Mouse (Mus musculus) kidney, adult 2 months (tissue): Measurements from ENCODE around the gene Ppp1r17. TPM values are rescaled to one million over a fixed set of nuclear protein-coding genes. Genes with fewer than 3 reads are reported as not detected.

Experiments used
- DNase-seq: peaks from one replicate; pipeline ENCODE4 v3.0.0; 2021
- H3K27ac ChIP-seq: fragments of 200-500 bp; 2 replicates; pipeline ENCODE4 v1.5.1; 2012; ENCODE audit warnings: low read depth, low read length, control low read depth, inconsistent platforms; ENCODE audit not compliant: insufficient read depth
- H3K27me3 ChIP-seq: fragments of 200-500 bp; replicated peaks from 2 replicates; pipeline ENCODE4 v1.6.1; 2012; ENCODE audit warnings: mild to moderate bottlenecking, moderate library complexity, low read length, inconsistent platforms; ENCODE audit not compliant: control insufficient read depth, insufficient read depth
- H3K36me3 ChIP-seq: fragments of 200-500 bp; 2 replicates; pipeline ENCODE4 v1.6.1; 2012; ENCODE audit warnings: mild to moderate bottlenecking, moderate library complexity, low read length, inconsistent platforms; ENCODE audit not compliant: control insufficient read depth, insufficient read depth
- H3K4me1 ChIP-seq: fragments of 200-500 bp; 2 replicates; pipeline ENCODE4 v1.6.1; 2011; ENCODE audit warnings: low read length; ENCODE audit not compliant: control insufficient read depth, insufficient read depth
- H3K4me3 ChIP-seq: fragments of 200-500 bp; 2 replicates; pipeline ENCODE4 v1.5.1; 2011; ENCODE audit warnings: mild to moderate bottlenecking, low read depth, low read length, control low read depth; ENCODE audit not compliant: insufficient read depth
- CTCF ChIP-seq: fragments of 200-500 bp; conservative IDR thresholded peaks from 2 replicates; pipeline ENCODE4 v1.5.1; 2011; ENCODE audit warnings: low read depth, mild to moderate bottlenecking, control low read depth, low read length, moderate library complexity, mixed read lengths; ENCODE audit not compliant: insufficient read depth, insufficient read length
- POLR2A ChIP-seq: fragments of 200-500 bp; IDR thresholded peaks from one replicate; pipeline ENCODE4 v1.6.1; 2011; ENCODE audit warnings: low read depth, low read length, control low read depth
- WGBS: fragments of 180-500 bp; shearing (Covaris S2); methylation state at CpG from one replicate; pipeline ENCODE4 v1.1.7; 2018; 5-methylcytosine and 5-hydroxymethylcytosine counted together
- polyA plus RNA-seq: library from polyadenylated mRNA; depleted of rRNA; stranded (reverse); fragments of >200 nt; gene quantifications from 2 replicates; pipeline ENCODE4 v1.2.3, GENCODE M21; 2012; rRNA removed

The Ppp1r17 gene
- polyA plus RNA-seq: not detected in 2 replicates

DNA sequence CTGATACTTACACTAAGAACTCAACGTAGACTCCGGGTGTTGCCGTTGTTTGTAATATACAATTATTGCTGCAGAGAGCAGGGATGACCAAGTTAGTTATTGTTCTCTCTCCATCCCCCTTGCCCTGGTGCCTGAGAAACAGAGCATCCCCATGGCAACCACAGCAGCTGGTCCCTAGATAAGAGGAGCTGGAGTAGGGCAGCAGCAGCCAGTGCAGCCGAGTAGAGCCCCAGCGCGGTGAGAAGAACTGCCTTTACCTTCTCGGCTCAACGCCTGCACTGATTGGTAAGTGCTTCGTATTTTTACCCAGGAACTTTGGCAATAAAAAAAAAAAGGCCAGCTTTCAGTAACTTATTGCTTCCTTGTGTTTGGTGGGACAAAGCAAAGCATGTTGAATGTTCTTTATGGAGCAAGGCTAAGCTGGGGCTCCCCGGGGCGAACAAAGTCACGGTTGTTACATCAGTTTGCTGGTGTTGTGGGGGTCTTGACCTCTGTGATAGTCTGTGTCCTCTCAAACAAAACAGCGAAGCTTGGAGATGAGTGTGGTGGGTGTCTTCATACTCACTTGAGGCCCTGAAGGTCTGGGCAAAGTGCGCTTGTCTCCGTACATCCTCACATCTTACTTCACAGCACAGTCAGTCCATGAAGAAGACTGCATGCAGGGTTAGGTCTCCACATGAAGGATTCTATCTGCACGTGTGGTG, at the start of gene Ppp1r17:
Ppp1r17 (plus strand) TSS at position 207 of the 704 bp plus-strand sequence.
- no peaks in the 10 kb centered on the region for H3K27me3 ChIP-seq
- H3K4me1 ChIP-seq: no peaks in the 10 kb centered on the region
- TF ChIP-seq CTCF (no peak), POLR2A (no peak)
- DNase-seq: no peak
- no peak within 1 kb of the TSS for H3K27ac ChIP-seq
- no peak within 1 kb of the TSS for H3K4me3 ChIP-seq
- WGBS: 78% methylated on average over 16 of the region's 16 CpGs
- no peaks in the 10 kb centered on the region for H3K36me3 ChIP-seq

DNA sequence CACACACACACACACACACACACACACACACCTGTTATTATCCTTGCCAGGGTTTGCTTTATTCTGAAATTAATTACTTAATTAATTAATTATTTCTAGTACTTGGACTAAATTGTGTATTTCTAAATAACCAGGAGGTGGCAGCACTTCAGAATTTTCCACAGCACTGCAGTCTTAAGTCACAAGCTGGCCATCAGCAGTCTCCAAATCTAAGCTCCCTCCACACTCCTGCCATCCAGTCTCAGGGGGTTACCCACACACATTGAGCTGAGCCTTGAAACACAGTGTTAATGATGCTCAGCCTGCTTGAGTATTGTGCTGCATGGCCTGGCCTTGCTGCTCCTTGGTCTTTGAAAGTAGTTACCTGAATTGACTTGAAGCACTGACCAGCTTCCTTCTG, 44.3 kb upstream of the Ppp1r17 start:
- no peak overlapping the region for H3K4me3 ChIP-seq
- H3K36me3 ChIP-seq: no peaks in the 10 kb centered on the region
- TF ChIP-seq POLR2A: no peak
- TF ChIP-seq CTCF: peak; percentile 22; the same call in 1 of the 2 replicates
- DNase-seq: peak; percentile 34
- no peak overlapping the region for H3K27ac ChIP-seq
- no peaks in the 10 kb centered on the region for H3K4me1 ChIP-seq
- no peaks in the 10 kb centered on the region for H3K27me3 ChIP-seq

DNA sequence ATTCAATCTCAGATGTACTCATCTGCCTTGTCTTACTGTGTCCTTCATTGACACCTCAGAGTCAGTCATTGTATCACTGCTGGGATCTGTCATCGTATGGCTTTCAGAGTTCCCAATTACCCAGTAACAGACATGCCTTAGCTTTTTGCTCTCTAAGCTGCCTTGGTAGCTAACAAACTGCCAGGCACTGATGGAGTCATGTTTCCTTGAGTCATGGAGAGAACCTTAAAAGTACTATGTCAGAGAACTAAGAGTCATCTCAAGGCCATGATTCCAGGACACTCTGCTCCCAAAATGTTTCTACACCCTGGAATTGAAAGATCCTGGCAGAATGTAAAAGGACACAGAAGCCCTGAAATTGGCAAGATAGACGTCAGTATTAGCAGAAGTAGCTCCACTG, 37.5 kb upstream of the Ppp1r17 start:
- Histone ChIP-seq H3K4me1 (no peaks in the 10 kb centered on the region), H3K27me3 (no peaks in the 10 kb centered on the region), H3K36me3 (no peaks in the 10 kb centered on the region), H3K27ac (no peak overlapping the region), H3K4me3 (no peak overlapping the region)
- no peak for DNase-seq
- no peak for TF ChIP-seq CTCF
- TF ChIP-seq POLR2A: no peak
- 74% methylated on average over 2 of the region's 2 CpGs for WGBS

DNA sequence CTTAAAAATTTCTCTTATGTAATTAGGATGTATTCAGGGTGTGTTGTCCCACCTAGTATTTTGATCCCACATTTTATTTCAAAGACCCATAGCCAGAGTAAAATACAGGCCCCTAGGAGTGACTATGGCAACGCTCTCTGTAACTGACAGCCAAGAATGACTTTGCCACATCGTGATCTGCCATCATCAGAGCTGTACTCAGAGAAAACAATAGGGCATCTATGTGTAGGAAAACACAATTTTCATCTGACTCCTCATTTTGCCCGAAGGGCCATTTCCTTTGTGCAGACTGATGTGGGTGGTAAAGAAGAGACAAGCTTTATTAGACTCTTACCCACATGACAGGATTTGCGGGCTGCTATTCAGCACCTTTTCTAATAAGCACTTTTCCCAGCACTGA, 8.6 kb upstream of the Ppp1r17 start:
- WGBS: 81% methylated on average over 4 of the region's 4 CpGs
- Histone ChIP-seq H3K27me3 (no peaks in the 10 kb centered on the region), H3K27ac (no peak overlapping the region), H3K36me3 (no peaks in the 10 kb centered on the region), H3K4me3 (no peak overlapping the region), H3K4me1 (no peaks in the 10 kb centered on the region)
- TF ChIP-seq CTCF (no peak), POLR2A (no peak)
- no peak for DNase-seq

DNA sequence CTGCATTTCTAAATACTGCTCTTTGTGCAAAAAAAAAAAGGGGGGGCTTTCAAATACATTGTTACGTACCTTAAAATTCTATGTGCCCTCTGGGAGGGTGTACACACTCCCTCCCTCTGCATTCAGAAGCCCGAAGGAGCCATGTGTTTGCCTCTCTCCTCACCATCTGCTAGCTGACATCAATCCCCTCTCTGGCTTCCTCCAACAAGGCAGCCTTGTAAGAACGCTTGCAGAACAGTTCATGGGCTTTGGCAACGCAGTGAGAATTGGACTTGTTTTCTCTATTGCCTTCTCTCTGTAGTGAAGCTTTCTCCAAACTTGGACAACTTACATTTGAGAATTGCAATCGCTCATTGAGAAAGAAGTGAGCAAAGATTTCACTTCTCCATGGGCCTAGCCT, 4.9 kb upstream of the Ppp1r17 start:
- Histone ChIP-seq H3K27ac (no peak overlapping the region), H3K4me3 (no peak overlapping the region), H3K27me3 (no peaks in the 10 kb centered on the region), H3K4me1 (no peaks in the 10 kb centered on the region), H3K36me3 (no peaks in the 10 kb centered on the region)
- no peak for DNase-seq
- TF ChIP-seq CTCF: no peak
- TF ChIP-seq POLR2A: no peak
- 64% methylated on average over 5 of the region's 5 CpGs for WGBS

DNA sequence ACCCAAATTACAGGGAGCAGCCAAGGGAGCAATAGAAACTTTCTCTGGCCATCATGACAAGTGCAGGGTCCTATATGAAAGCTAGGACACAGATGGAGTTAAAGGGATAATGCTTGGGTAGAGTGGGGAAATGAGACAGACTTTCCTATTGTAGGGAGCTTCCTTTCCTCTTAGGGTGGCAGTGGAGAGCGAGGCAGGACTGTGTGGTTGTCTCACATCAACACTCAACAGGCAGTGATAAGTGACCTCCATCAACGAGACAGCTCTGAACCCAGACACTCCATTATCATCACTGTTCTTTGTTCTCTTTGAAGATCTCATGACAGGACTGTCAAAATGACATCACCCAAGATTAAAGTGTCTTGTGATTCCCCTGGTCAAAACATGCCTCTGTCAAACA, 2.3 kb downstream of the Ppp1r17 start:
- no peak for DNase-seq
- WGBS: 71% methylated on average over 2 of the region's 2 CpGs
- no peak for TF ChIP-seq POLR2A
- TF ChIP-seq CTCF: no peak

DNA sequence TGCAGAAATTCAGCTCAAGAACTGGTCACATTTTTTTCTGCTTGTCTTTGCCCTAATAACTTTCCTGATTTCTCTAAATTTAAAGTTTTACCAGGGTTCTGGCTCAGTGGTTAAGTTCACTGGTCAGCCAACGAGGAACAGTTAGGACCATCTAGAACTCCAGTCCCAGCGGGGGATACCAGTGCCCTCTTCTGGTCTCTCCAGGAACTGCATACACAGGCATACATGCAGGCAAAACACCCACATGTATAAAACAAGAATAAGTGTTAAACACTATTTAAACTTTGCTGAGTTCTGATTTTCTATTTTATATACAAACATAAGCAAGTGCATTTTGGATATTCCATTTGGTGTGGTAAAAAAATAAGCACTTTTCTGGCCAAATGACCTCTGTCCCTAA, 8.2 kb downstream of the Ppp1r17 start:
- no peak overlapping the region for H3K4me3 ChIP-seq
- TF ChIP-seq CTCF: 0 out of 2 replicates have a peak, but pooled peaks have one; percentile 20
- TF ChIP-seq POLR2A: no peak
- no peak overlapping the region for H3K27ac ChIP-seq
- no peaks in the 10 kb centered on the region for H3K36me3 ChIP-seq
- no peaks in the 10 kb centered on the region for H3K4me1 ChIP-seq
- no peaks in the 10 kb centered on the region for H3K27me3 ChIP-seq
- no peak for DNase-seq
- WGBS: 52% methylated on average over 2 of the region's 2 CpGs

More for the DNA sequence above, 2.3 kb downstream of the Ppp1r17 start:
- Histone ChIP-seq H3K27me3 (no peaks in the 10 kb centered on the region), H3K27ac (no peak overlapping the region), H3K4me3 (no peak overlapping the region), H3K4me1 (no peaks in the 10 kb centered on the region), H3K36me3 (no peaks in the 10 kb centered on the region)
